Mouse (Mus musculus) MEL (cell line): Measurements from ENCODE around the gene Ift20.
A peak's percentile ranks its signal among the peaks of the same experiment; 100 is the strongest.

Experiments used
- BHLHE40 ChIP-seq: IDR thresholded peaks from 2 replicates; pipeline ENCODE4 v1.6.1; 2012; ENCODE audit warnings: low read depth, mild to moderate bottlenecking, inconsistent platforms, low read length, improper control_type of control experiment, borderline replicate concordance
- CHD1 ChIP-seq: IDR thresholded peaks from 2 replicates; pipeline ENCODE4 v1.6.1; 2012; ENCODE audit warnings: low read depth, mild to moderate bottlenecking, inconsistent platforms, low read length, improper control_type of control experiment
- CTCF ChIP-seq, 3 experiments: IDR thresholded peaks in 2 of 3; conservative IDR thresholded peaks in 1 of 3; 2 replicates each; pipeline ENCODE4 v1.5.1; 2011 to 2012; ENCODE audit warnings: low read length in 3 of 3, low read depth in 2 of 3, mild to moderate bottlenecking in 2 of 3, improper control_type of control experiment in 1 of 3, inconsistent platforms in 1 of 3, mixed read lengths in 1 of 3, moderate library complexity in 1 of 3; ENCODE audit not compliant: control insufficient read depth in 1 of 3, insufficient read depth in 1 of 3, poor library complexity in 1 of 3, severe bottlenecking in 1 of 3
- JUND ChIP-seq: IDR thresholded peaks from 2 replicates; pipeline ENCODE4 v1.6.1; 2011; ENCODE audit warnings: low read depth, mild to moderate bottlenecking, improper control_type of control experiment, low read length
- KAT2A ChIP-seq: conservative IDR thresholded peaks from 2 replicates; pipeline ENCODE4 v1.6.1; 2012; ENCODE audit warnings: low read depth, low read length, improper control_type of control experiment, inconsistent platforms
- MAX ChIP-seq: IDR thresholded peaks from 2 replicates; pipeline ENCODE4 v1.6.1; 2011; ENCODE audit warnings: low read length, improper control_type of control experiment
- MEF2A ChIP-seq: IDR thresholded peaks from 2 replicates; pipeline ENCODE4 v1.6.1; 2014; ENCODE audit warnings: low read depth, mild to moderate bottlenecking, inconsistent platforms, low read length, improper control_type of control experiment; ENCODE audit not compliant: poor library complexity, insufficient replicate concordance, severe bottlenecking; ENCODE audit errors: extremely low read depth
- POLR2A ChIP-seq, 2 experiments: IDR thresholded peaks; 2 replicates each; pipeline ENCODE4 v1.6.1; 2011 to 2012; ENCODE audit warnings: low read length in 2 of 2, mild to moderate bottlenecking in 2 of 2, control low read depth in 1 of 2, improper control_type of control experiment in 1 of 2, low read depth in 1 of 2, moderate library complexity in 1 of 2; ENCODE audit not compliant: control insufficient read depth in 1 of 2, insufficient read depth in 1 of 2, poor library complexity in 1 of 2
- POLR2AphosphoS5 ChIP-seq: IDR thresholded peaks from 2 replicates; pipeline ENCODE4 v1.6.1; 2012; ENCODE audit warnings: low read depth, borderline replicate concordance, mild to moderate bottlenecking, inconsistent platforms, low read length, moderate library complexity, mixed read lengths
- ZNF384 ChIP-seq: IDR thresholded peaks from 2 replicates; pipeline ENCODE4 v1.6.1; 2012; ENCODE audit warnings: low read depth, mild to moderate bottlenecking, inconsistent platforms, low read length, improper control_type of control experiment

DNA sequence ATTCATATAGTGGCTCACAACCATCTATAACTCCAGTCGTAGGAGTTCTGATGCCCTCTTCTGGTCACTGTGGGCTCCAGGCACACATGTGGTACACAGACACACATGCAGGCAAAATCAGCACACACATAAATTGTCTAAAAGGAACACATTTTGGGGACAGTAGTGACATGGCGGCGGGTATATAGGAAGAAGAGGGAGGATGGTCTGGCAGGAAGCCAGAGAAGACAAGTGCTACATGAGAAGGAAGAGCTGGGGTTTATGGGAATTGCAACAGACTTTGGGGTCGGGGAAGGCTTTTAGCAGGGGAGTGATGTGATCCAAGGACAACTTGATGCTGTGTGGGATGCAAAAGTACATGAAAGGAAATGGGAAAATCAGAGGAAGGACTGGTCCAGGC lies 1.6 kb upstream of the Ift20 start:
- no peak for TF ChIP-seq ZNF384
- TF ChIP-seq BHLHE40: no peak
- no peak for TF ChIP-seq KAT2A
- no peak for TF ChIP-seq MAX
- TF ChIP-seq CTCF (IDR thresholded peaks at IDR 0.05 in 2 of 3, conservative IDR thresholded peaks at IDR 0.05 in 1 of 3; ENCODE audit: control insufficient read depth in 1 of 3, insufficient read depth in 1 of 3, low read depth in 2 of 3, low read length in 3 of 3, poor library complexity in 1 of 3, severe bottlenecking in 1 of 3): peak; percentile 19 to 43 (median 29); a peak in 5 of 6 replicates
- TF ChIP-seq POLR2A (IDR thresholded peaks at IDR 0.05; ENCODE audit: control insufficient read depth in 1 of 2, insufficient read depth in 1 of 2, low read depth in 1 of 2, low read length in 2 of 2, poor library complexity in 1 of 2): no peak
- no peak for TF ChIP-seq MEF2A
- no peak for TF ChIP-seq JUND
- no peak for TF ChIP-seq POLR2AphosphoS5
- no peak for TF ChIP-seq CHD1
